Mouse (Mus musculus): Measurements from ENCODE around the gene Amt. TPM values are rescaled to one million over a fixed set of nuclear protein-coding genes. Genes with fewer than 3 reads are reported as not detected.

Gene Amt
- total RNA-seq, 4 experiments from 2014 or later: 26.3 to 32.2 (median 28.2) TPM

DNA sequence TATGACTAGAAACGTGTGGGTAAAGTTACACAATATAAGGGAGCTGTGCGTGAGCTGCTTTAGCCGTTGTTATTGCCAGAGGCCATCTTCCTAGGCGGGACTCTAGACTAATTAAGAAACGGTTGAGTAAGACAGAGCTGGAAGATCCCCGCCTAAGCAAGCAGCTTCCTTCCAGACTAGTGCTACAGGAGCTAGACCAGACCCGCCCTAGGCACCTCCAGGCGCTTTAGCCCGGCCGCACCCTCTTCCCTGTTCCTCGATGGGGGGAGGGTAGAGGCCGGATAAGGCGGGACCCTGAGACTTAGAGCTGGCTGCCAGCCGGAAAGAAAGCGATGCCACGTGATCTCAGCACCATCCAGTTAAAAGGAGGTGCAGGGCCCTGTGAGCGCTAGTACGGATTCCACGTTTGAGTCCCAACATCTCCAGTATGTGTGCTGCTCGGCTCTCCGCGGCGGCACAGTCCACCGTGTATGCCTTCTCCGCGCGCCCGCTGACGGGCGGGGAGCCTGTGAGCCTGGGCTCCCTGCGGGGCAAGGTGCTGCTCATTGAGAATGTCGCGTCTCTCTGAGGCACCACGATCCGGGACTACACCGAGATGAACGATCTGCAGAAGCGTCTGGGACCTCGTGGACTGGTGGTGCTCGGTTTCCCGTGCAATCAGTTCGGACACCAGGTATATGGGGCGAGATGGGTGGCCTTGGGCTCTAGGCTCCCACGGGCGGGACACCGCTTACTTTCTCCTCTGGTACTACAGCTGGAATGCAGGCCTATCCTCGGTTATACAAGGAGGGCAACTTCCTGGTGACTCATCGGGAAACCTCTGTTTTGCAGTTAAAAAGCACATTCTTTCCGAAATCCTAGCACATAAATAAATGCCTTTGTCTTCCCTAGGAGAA is 42.5 kb downstream of the Amt start, which contains the start of gene Gpx1:
Gpx1 (plus strand) TSS at position 18 of the 896 bp plus-strand sequence.
- DNase-seq (ENCODE audit: low spot score in 2 of 2): peak; percentile 77 to 81

DNA sequence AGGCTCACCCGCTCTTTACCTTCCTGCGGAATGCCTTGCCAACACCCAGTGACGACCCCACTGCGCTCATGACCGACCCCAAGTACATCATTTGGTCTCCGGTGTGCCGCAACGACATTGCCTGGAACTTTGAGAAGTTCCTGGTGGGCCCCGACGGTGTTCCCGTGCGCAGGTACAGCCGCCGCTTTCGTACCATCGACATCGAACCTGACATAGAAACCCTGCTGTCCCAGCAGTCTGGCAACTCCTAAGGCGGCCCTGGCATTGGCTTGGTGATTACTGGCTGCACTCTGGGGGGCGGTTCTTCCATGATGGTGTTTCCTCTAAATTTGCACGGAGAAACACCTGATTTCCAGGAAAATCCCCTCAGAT is 43.2 kb downstream of the Amt start:
- DNase-seq (ENCODE audit: low spot score in 2 of 2): no peak

DNA sequence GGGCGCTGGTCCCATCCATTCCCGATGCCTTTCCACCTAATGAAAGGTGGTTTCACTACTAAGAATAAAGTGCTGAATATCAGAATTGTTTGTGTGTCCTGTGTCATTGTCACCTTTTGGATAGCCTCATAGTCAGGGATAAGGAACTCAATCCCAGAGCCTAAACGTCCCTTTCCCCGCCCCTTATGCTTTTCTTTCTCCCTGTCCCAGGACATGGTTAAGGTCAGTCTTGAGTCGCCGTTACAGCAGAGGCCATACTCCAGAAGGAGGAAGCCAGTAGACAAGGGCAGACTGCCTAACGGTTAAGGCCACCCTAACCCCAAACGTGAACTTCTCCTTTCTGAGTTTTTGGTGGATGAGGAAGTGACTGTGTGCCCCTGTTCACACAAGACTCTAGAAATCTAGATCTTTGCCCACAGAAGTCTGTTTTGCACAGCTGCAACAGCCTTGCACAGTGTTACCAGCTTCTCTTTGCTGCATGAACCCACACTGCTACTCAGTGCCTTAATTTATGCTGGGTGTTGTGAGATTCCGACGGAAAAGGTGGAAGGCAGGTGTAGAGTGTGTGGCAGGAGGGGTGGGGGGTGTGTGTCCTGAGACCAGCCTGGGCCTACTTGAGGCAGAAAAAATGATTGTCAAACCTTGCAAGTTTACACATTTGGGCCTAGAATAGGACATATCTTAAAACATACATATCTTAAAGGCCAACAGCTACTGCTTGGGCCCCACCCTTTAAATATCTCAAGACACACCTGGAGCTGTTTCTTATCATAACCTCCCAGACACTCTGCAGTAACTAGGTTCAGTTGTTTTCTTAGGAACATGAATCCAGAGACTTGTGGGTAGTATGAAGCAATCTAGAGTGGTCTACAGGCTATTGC is 43.8 kb downstream of the Amt start:
- no peak for DNase-seq (ENCODE audit: low spot score in 2 of 2)

DNA sequence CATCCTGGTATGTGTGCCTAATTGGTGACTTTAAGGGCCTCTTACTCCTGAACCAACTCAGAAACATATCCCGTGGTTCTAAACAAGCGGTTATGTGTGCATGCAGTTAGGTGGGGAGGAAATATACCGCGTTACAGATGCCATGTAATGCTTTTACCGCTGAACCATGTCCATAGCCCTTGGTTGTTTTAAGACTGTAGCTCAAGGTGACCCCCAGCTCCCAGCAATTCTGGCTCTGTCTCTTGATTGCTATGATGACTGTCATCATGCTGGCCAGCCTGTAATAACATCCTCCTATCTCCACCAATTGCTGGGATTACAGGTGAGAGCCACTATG is 44.5 kb downstream of the Amt start:
- no peak for DNase-seq (ENCODE audit: low spot score in 2 of 2)

DNA sequence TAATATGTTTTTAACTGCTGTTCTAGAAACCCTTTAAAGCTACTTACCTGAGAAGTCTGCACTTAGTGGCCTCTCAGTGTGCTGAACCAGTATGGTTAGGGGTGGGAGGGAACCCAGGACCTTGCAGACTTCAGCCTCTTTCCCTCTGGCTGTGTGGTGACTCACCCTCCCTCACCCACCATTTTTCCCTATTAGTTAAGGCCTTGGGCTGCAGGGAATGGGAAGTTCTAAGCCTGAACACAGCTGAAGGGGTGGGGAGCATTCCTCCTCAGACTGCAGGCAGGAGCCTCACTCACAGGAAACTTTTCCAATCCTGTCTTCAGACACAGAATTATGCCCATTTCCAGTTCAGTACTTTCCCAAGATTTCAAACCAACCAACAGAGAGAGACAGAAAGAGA is 45.1 kb downstream of the Amt start:
- DNase-seq (ENCODE audit: low spot score in 2 of 2): no peak

DNA sequence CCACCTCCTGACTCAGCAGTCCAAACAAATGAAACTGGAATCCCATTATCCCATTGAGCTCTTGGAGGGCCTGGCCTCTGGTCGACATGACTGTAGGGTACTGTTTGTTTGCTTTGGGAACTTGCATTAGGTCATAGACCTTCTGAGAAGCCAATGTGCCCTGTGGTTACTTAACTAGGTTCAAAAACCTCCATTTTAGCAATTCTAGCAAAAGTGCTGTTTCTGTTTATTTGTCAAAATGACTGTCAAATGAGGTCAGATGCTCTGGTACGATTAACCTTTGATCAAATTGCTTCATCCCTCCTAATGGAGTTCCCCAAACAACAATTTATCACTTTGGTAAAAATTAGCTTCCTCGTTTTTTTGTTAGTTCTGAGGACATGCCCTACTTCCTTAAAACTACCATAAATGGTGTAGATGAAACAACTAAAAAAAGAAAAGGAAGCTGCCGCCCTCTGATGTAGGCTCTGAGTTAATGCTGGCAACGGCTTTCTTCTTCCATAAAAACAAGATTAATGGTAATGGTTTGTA is 45.7 kb downstream of the Amt start:
- DNase-seq (ENCODE audit: low spot score in 2 of 2): no peak

DNA sequence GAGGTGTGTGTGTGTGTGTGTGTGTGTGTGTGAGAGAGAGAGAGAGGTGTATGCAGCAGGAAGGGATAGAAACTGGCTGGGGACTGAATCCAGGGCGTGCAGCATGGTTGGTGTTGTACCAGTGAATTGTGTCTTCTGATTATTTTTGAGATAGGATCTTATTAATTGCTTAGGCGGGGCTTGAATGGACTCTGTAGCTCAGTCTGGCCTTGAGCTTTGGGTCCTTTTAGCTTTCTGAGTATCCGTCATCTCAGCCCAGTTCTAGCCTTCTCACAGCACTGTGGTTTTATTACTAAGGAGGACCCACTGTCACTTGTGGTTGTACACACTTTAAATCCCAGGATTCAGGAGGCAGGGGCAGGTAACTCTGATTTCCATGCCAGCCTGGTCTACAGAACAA is 46.7 kb downstream of the Amt start:
- no peak for DNase-seq (ENCODE audit: low spot score in 2 of 2)

DNA sequence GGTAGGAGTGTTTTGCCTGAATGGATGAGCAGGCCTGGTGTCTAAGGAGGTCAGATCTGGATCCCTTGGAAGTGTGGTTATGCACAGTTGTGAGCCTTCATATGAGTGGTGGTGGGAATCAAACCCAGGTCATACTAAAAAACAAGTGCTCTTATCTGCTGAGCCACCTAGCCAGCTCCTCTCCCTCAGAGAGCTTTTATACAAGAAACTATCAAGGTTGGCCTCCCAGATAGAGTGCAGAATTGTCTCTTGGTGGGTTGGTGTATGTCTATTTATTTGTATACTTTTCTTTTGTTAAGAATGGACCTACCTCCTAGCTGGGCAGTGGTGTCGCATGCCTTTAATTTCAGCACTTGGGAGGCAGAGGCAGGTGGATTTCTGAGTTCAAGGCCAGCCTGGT is 47.2 kb downstream of the Amt start:
- DNase-seq (ENCODE audit: low spot score in 2 of 2): no peak

DNA sequence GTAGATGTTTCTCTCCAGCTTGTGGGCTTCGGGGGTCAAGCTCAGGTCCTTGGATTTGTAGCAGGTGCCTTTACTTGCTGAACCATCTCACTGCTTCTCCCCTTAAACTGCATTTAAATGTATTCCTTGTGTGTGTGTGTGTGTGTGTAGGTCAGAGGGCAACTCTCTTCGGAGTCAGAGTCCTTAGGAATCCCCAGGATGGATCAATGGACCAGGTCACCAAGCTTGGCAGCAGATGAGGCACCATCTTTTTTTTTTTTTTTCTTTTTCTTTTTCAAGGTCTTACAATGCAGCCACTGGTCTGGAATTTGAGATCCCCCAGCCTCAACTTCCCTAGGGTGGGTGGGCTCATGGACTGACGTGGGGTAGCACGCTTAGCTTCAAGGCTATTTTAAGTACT is 47.8 kb downstream of the Amt start:
- no peak for DNase-seq (ENCODE audit: low spot score in 2 of 2)

DNA sequence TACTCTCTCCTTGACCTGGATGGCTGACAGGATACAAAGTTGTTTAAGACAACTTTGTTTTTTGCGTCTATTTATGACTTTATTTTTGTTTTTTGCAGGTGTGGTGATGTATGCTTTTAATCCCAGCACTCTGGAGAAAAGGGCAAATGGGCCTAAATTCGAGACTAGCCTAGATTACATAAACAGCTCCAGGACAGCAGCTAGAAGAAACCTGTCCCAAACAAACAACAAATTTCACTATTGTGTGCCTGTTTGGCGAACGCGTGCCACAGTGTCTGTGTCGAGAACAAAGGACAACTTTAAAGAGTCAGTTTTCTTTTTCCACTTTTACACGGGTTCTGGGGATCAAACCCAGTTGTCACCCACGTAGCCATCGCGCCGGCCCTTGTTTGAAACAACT is 50.4 kb downstream of the Amt start:
- no peak for DNase-seq (ENCODE audit: low spot score in 2 of 2)

DNA sequence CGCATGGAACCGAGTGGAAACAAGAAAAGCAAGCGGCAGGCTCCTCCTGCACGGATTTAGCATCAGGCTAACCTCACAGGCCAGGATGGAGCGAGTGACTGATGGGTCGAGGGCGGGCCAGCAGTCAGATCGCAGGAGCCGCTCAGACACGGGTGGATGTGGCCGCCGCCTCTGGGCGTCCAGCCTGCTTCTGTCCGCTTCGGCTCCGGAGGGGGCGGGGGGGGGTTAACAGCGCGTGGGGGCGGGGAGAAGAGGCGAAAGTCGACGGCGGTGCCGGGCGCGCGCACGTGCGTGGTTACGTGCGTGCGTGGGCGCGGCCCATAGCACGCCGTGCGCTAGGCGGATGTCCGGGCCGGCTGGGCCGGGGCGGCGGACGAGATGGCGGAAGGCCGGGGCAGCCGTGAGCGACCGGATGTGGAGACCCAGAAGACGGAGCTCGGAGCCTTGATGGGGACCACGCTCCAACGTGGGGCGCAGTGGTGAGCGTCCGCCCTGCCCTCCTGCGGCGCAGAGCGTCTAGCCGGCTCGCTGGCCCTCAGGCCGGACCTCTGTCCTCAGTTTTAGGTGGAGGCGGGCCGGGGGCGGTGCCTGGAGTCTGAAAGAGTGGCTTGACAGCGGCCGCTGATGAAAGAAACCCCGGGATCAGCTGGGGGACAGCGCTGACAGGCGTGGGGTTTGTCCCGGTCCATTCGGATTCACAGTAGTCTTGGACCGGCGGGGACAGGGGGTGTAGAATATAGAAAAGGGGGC is 51.1 kb downstream of the Amt start, which contains the start of gene Usp4:
Usp4 (plus strand) TSS at position 314 of the 750 bp plus-strand sequence.
- DNase-seq (ENCODE audit: low spot score in 2 of 2): peak; percentile 64 to 86

DNA sequence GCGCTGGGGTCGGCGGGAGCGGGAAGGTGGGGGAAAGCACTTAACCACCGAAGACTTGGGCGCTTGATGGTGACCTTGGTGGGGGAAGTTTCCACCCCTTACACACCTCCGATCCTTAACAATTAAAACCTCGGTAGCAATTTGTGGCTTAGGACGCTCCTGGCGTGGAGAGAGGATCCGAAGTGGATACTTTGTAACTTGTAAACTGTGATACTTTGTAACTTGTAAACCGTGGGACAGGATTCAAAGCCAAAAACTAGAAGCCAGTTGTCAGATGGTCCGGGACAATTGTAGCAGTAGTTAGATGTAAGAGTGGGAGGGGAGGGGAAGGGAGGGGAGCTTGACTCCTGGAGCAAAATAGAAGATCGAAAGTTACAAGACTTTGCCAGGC is 51.6 kb downstream of the Amt start:
- DNase-seq (ENCODE audit: low spot score in 2 of 2): no peak

DNA sequence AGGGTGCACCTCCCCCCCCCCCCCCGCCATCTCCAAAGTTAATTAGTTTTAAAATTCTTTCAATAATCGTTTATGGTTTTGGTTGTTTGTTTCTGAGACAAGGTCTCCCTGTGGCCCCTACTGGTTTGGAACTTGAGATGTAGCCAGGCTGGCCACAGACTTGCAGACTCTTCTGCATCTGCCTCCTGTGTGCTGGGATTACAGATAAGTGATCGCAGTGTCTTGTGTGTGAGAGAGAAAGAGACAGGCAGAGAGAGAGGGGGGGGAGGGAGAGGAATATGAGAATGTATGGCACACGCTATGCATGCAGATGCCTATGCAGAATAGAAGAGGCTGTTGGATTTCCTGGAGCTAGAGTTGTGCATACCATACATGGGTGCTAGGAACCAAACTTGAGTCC is 53.1 kb downstream of the Amt start:
- no peak for DNase-seq (ENCODE audit: low spot score in 2 of 2)

Other genes starting within 250 kb of the Amt start
- 10 to 100 TPM; 13.9 to 17.6 (median 14.8) TPM for gene Gmppb, start 247.6 kb upstream of the Amt start, total RNA-seq (2022)
- gene Amigo3, start 243.7 kb upstream of the Amt start, total RNA-seq (2022): 1 to 10 TPM in 2 of 4 experiments, under 1 TPM in 2; 0.70 to 1.3 (median 1.0) TPM
- gene Mst1, start 216.4 kb upstream of the Amt start, total RNA-seq (2022): not detected
- 100 to 1,000 TPM; 109 to 112 (median 111) TPM for gene Rnf123, start 213.5 kb upstream of the Amt start, total RNA-seq (2022)
- 10 to 100 TPM; 34.9 to 41.9 (median 39.3) TPM for gene Apeh, start 202.2 kb upstream of the Amt start, total RNA-seq (2022)
- 100 to 1,000 TPM; 208 to 264 (median 232) TPM for gene Bsn, start 106.5 kb upstream of the Amt start, total RNA-seq (2022)
- gene Dag1, start 32.9 kb upstream of the Amt start, total RNA-seq (2022): 10 to 100 TPM; 73.1 to 79.5 (median 76.8) TPM
- 100 to 1,000 TPM; 133 to 145 (median 139) TPM for gene Nicn1, start 6.4 kb upstream of the Amt start, total RNA-seq (2022)
- 100 to 1,000 TPM; 164 to 176 (median 168) TPM for gene Rhoa, start 9.3 kb downstream of the Amt start, total RNA-seq (2022)
- gene Tcta, start 9.3 kb downstream of the Amt start, total RNA-seq (2022): 10 to 100 TPM; 37.0 to 40.4 (median 39.4) TPM
- gene Gpx1, start 42.0 kb downstream of the Amt start, total RNA-seq (2022): 100 to 1,000 TPM in 3 of 4 experiments, 10 to 100 TPM in 1; 97.3 to 121 (median 112) TPM
- 100 to 1,000 TPM; 103 to 109 (median 105) TPM for gene Usp4, start 51.0 kb downstream of the Amt start, total RNA-seq (2022)
- gene 1700102P08Rik, start 96.0 kb downstream of the Amt start, total RNA-seq (2022): 1 to 10 TPM in 3 of 4 experiments, under 1 TPM in 1; 0.81 to 2.0 (median 1.8) TPM
- gene Ccdc36, start 131.6 kb downstream of the Amt start, total RNA-seq (2022): under 1 TPM; 0.15 to 0.37 (median 0.22) TPM
- not detected for gene BC048562, start 139.6 kb downstream of the Amt start, total RNA-seq (2022)
- gene Ccdc71, start 163.7 kb downstream of the Amt start, total RNA-seq (2022): 10 to 100 TPM; 35.8 to 46.5 (median 38.4) TPM
- 10 to 100 TPM; 28.8 to 38.0 (median 34.0) TPM for gene Klhdc8b, start 164.7 kb downstream of the Amt start, total RNA-seq (2022)
- 10 to 100 TPM; 28.0 to 35.7 (median 30.8) TPM for gene Lamb2, start 182.9 kb downstream of the Amt start, total RNA-seq (2022)
- gene Usp19, start 193.7 kb downstream of the Amt start, total RNA-seq (2022): 100 to 1,000 TPM; 116 to 140 (median 127) TPM
- gene Qars, start 210.9 kb downstream of the Amt start, total RNA-seq (2022): 10 to 100 TPM; 78.3 to 95.4 (median 86.8) TPM
- 100 to 1,000 TPM; 140 to 158 (median 155) TPM for gene Qrich1, start 220.0 kb downstream of the Amt start, total RNA-seq (2022)